Mouse (Mus musculus) cerebellum, adult 2 months (tissue): ENCODE measurements around the gene Acat3. TPM values are rescaled to one million over a fixed set of nuclear protein-coding genes. Genes with fewer than 3 reads are reported as not detected.
"Not testable (repeated sequence)": the region's sequence is repeated elsewhere in the genome, so short reads cannot be mapped to it uniquely, and the experiment has no call there.

Source experiments
- DNase-seq, 2 experiments: peaks; one replicate each; pipeline ENCODE4 v3.0.0; 2021
- H3K27ac ChIP-seq: fragments of 200-500 bp; 2 replicates; pipeline ENCODE4 v1.5.1; 2012; ENCODE audit warnings: low read length, control low read depth, inconsistent platforms; ENCODE audit not compliant: insufficient read depth
- H3K27me3 ChIP-seq: fragments of 200-500 bp; 2 replicates; pipeline ENCODE4 v1.6.1; 2012; ENCODE audit warnings: inconsistent platforms, mild to moderate bottlenecking, low read length, moderate library complexity; ENCODE audit not compliant: control insufficient read depth, insufficient read depth
- H3K4me1 ChIP-seq: fragments of 200-500 bp; 2 replicates; pipeline ENCODE4 v1.6.1; 2011; ENCODE audit warnings: low read length; ENCODE audit not compliant: control insufficient read depth, insufficient read depth
- H3K4me3 ChIP-seq: fragments of 200-500 bp; replicated peaks from 2 replicates; pipeline ENCODE3; 2011; ENCODE audit warnings: mild to moderate bottlenecking, low read depth, low read length, control low read depth; ENCODE audit not compliant: insufficient read depth
- CTCF ChIP-seq: fragments of 200-500 bp; IDR thresholded peaks from 2 replicates; pipeline ENCODE4 v1.5.1; 2011; ENCODE audit warnings: low read depth, mild to moderate bottlenecking, control low read depth, low read length, moderate library complexity, borderline replicate concordance; ENCODE audit not compliant: insufficient read depth
- POLR2A ChIP-seq: fragments of 200-500 bp; IDR thresholded peaks from 2 replicates; pipeline ENCODE4 v1.6.1; 2011; ENCODE audit warnings: low read length, control low read depth, borderline replicate concordance; ENCODE audit not compliant: insufficient read depth
- WGBS: fragments of 180-500 bp; shearing (Covaris S2); methylation state at CpG from one replicate; pipeline ENCODE4 v1.1.7; 2018; 5-methylcytosine and 5-hydroxymethylcytosine counted together
- polyA plus RNA-seq: library from polyadenylated mRNA; depleted of rRNA; stranded (reverse); fragments of >200 nt; gene quantifications from 2 replicates; pipeline ENCODE4 v1.2.3, GENCODE M21; 2012

Gene Acat3
- polyA plus RNA-seq, 1 experiment: 1.7 TPM

DNA sequence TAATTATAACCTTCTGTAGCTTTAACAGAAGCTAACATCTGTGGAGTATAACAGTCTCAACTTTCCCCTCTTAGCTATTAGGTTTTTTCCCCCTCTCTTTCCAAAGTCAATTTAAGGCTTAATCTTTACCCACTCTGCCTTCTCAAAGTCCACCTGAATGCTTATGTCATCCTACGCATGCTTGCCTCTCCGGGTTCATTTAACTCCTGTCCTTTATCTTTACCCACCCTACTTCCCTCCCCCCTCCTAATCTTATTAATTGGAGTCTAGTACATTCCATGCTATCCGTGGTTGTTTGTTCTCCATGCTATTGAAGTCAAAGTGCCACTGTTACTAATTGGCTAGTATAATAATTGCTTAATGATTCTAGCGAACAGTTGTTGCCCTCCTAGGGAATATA lies 4.7 kb downstream of the Acat3 start:
- H3K27ac ChIP-seq: no peak overlapping the region
- no peak overlapping the region for H3K4me3 ChIP-seq
- TF ChIP-seq CTCF (no peak), POLR2A (no peak)
- H3K4me1 ChIP-seq: peaks cover 3% of the 10 kb centered on the region
- no peaks in the 10 kb centered on the region for H3K27me3 ChIP-seq
- no peak for DNase-seq
- WGBS: 69% methylated on average over 4 of the region's 4 CpGs

DNA sequence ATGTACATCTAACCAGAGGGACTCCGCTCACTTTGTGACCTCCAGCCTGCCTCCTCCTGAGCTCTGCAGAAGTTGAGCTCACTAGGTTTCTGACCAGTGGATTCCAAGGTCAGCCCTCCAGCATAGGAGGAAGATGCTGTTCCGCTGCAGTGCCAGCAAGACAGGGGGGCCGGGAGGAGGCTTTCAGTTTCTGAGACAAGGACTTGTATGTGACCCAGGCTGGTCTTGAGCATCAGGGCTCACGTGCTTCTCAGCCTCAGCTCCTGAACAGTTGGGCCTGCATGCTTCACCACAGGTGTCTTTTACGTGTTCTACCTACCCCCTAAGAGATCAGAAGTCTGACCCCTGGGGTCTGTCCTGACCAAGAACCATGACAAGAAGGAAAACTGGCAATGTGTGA lies 8.8 kb downstream of the Acat3 start:
- not testable (repeated sequence) for H3K27me3 ChIP-seq, H3K4me1 ChIP-seq, H3K27ac ChIP-seq, DNase-seq, H3K4me3 ChIP-seq
- 85% methylated on average over 5 of the region's 5 CpGs for WGBS

DNA sequence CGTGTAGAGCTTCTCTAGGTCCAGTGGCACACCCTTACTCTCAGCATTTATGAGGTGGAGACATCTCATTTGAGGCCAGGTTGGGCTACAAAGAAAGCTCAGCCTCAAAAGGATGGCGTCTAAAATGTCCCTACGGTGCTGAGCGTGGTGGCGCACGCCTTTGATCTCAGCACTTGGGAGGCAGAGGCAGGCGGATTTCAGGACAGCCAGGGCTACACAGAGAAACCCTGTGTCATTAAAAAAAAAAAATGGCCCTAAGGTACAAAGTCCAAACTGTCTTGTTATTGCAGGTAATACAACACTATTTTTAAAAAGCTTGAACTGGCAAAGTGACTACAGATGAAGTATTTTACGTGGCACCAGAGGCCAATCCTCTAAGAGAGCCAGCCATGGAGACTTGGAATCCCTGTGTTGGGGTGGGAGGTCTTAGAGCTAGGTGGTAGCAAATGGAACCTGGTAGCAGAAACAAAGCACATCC lies 14.7 kb downstream of the Acat3 start:
- H3K4me3 ChIP-seq: no peak overlapping the region
- H3K27me3 ChIP-seq: no peaks in the 10 kb centered on the region
- TF ChIP-seq CTCF (no peak), POLR2A (no peak)
- H3K27ac ChIP-seq: no peak overlapping the region
- DNase-seq: no peak
- H3K4me1 ChIP-seq: no peaks in the 10 kb centered on the region
- 86% methylated on average over 8 of the region's 8 CpGs for WGBS

DNA sequence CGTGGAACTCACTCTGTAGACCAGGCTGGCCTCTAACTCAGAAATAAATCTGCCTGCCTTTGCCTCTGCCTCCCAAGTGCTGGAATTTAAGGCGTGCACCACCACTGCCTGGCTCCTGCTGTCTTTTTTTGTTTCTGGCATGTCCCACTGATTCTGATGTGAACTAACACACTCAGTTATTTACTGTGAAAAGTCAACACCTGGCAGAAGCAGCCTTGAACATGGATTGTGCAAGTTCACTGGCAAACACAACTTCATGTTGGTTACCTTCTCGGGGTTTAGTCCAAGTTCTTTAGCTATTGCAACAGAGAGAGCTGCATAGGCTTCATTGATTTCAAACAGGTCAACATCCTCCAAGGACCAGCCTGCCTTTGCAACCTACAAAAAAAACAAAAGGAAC lies 15.4 kb downstream of the Acat3 start:
- H3K27ac ChIP-seq: no peak overlapping the region
- no peaks in the 10 kb centered on the region for H3K27me3 ChIP-seq
- no peak for DNase-seq
- WGBS: 74% methylated on average over 3 of the region's 3 CpGs
- no peak overlapping the region for H3K4me3 ChIP-seq
- H3K4me1 ChIP-seq: no peaks in the 10 kb centered on the region
- TF ChIP-seq CTCF (no peak), POLR2A (no peak)

DNA sequence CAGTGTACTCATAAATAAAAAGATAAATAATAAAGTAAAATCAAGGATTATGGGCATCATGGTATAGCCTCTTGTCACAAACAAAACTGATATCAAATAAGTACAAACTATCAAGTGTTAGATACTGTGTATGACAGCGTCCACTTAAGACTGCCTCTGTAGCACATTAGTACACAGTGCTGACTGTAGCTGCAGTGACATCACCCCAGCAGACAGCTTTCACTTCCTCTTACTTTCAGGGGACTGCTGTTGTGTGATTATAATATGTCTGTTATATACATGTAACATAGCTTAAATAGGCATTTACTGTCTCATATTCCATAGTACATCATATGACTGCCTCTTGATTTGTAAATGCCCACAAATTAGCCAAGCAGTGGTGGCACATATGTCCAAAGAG lies 19.3 kb downstream of the Acat3 start:
- Histone ChIP-seq H3K4me1 (no peaks in the 10 kb centered on the region), H3K27ac (no peak overlapping the region), H3K27me3 (no peaks in the 10 kb centered on the region), H3K4me3 (no peak overlapping the region)
- 91% methylated on average over 1 of the region's 1 CpGs for WGBS
- no peak for DNase-seq
- TF ChIP-seq CTCF: no peak
- TF ChIP-seq POLR2A: no peak

DNA sequence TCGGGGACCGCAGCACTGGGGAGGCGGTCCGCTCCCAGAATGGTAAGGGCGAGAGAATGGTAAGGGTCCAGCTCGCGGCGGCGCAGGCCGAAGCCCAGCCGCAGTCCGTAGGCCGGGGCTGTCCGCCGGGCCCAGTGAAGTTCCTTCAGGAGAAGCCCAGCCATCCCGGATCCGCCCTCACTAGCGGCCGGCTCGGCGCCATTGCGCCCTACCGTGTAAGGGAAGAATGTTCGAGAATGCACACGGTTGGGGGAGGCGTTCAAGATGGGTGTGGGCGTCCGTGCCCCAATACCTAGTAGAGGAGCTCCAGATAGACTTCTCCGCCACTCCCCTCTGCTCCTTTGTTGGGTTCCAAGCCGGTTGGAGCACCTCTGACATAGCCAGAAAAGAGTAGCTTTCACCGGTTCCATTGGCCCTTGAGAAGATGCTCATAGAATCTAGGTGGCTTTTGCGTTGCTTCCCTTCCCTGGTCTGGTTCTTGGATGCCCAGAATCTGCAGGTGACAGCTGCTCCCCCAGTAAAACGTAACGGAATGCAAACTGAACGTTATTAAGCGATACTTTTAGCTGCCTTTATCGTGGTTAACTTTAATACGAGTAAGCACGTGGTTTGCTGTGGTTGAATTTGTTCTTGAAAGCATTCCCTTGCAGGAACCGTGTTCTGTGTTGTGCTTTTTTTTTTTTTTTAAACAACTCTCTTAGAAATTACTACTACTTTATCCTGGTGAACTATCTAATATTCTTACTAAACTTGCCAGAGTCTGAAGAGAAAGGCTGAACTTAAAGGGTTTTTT lies 23.6 kb downstream of the Acat3 start:
- no peak for TF ChIP-seq CTCF
- peak overlapping the region; percentile 71 for H3K27ac ChIP-seq
- no peak for DNase-seq
- no peaks in the 10 kb centered on the region for H3K27me3 ChIP-seq
- no peaks in the 10 kb centered on the region for H3K4me1 ChIP-seq
- WGBS: under 1% methylated on average over 40 of the region's 40 CpGs
- H3K4me3 ChIP-seq: peak overlapping the region; percentile 91

DNA sequence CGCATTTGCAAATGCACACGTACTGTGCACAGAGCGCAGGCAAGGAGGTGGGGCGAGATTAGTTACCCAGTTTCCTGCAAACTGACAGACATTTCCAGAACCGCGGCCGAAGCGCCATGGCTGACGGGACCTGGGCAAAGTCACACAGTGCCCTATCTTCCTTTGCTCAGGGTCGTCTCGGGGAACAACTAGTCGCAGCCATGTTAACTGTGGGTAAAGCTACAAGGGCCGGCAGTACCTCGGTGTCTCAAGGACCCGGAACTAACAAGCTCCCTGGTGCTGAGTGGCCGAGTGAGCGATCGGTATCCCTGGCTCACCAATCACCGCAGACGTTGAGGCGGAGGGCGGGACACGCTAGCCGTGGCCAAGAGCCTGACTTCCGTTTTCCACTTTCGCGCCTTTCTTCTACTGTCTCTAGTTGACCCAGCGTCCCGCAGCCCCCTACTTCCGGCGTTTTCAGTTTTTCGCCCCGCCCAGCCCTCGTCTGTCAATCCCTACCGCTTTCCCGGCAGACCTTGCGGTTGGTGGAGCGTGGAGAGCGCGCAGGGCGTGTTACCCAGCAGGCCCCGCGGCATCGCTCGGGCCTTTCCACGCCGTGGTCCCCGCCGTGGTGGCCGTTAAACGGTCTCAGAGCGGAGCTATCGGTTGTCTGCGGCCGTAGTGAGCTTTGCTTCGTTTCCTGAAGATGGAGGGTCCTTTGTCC lies 24.4 kb downstream of the Acat3 start, which contains the start of gene Mrpl18:
Gene Mrpl18, minus strand, starts transcription at position 465 of the 703 bp plus-strand sequence.
- H3K27ac ChIP-seq: peak within 1 kb of the TSS; percentile 71
- peak within 1 kb of the TSS; percentile 96 for H3K4me3 ChIP-seq
- peak; percentile 98 to 100 for DNase-seq
- WGBS: under 1% methylated on average over 56 of the region's 56 CpGs
- no peaks in the 10 kb centered on the region for H3K4me1 ChIP-seq
- no peaks in the 10 kb centered on the region for H3K27me3 ChIP-seq
- TF ChIP-seq POLR2A: peak; percentile 74
- TF ChIP-seq CTCF: no peak

DNA sequence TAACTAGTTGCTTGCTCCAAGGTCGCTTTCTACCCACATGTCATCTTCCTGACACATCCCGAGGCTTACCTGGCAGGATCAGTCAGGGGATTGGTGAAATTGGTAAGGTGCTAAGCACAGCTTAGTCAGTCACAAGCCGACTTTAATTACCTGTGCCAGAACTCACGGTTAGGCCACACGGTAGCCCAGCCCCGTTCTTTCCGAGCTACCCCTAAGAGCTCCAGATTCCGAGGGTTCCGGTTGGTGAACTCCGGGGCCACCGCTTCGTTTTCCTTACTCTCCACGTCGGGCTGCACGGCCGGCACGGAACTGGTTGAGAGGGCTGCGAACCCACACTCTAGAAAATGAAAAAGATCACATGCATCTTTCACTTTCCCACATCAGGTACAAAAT lies 24.9 kb downstream of the Acat3 start, which contains the start of gene Tcp1:
Gene Tcp1, plus strand, starts transcription at position 214 of the 393 bp plus-strand sequence.
- no peak for DNase-seq
- Histone ChIP-seq H3K27ac (peak within 1 kb of the TSS; percentile 71), H3K4me1 (no peaks in the 10 kb centered on the region), H3K4me3 (peak within 1 kb of the TSS; percentile 96), H3K27me3 (no peaks in the 10 kb centered on the region)
- under 1% methylated on average over 18 of the region's 18 CpGs for WGBS
- no peak for TF ChIP-seq POLR2A
- TF ChIP-seq CTCF: no peak
